Mouse (Mus musculus): ENCODE results near the gene Meis1. TPM values are rescaled to one million over a fixed set of nuclear protein-coding genes. Genes with fewer than 3 reads are reported as not detected.

Gene Meis1
- total and polyA plus RNA-seq, 3 experiments: 8.2 to 16.5 TPM; not detected in 1

DNA sequence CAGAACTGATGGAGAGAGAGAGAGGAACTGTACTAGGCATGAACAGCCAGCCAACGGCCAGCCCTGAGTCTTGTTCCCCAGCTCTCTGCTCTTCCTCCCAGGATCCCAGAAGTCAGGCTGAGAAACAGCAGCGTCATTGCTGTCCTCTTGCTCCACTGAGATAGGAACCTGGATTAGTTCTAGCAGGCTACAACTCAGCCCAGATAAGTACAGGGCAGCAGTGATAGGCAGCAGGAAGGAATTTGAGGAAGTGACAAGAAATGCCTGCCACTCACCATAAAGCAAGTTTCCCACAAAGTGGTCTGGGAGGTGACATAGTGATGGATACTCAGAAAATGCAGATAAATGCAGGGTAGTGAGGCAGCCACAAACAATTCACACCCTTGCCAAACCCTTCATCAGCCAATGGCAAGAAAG is 48.9 kb downstream of the Meis1 start:
- Histone ChIP-seq H3K9ac (ENCODE audit: control insufficient read depth, low read depth, low read length, poor library complexity, severe bottlenecking) (no peak overlapping the region), H3K27ac (ENCODE audit: control insufficient read depth, low read depth, low read length) (peak overlapping the region; percentile 72), H3K36me3 (ENCODE audit: control insufficient read depth in 1 of 2, insufficient read depth in 2 of 2, low read length in 2 of 2) (peaks cover 0 to 67% of the 10 kb centered on the region in 2 experiments; a peak in 2 of 4 replicates), H3K4me1 (ENCODE audit: control insufficient read depth in 1 of 2, insufficient read depth in 2 of 2, low read length in 2 of 2) (peaks cover 46 to 50% of the 10 kb centered on the region in 2 experiments), H3K79me2 (ENCODE audit: control insufficient read depth, insufficient read depth, low read length, poor library complexity) (no peaks in the 10 kb centered on the region; the same call in 1 of the 2 replicates), H3K27me3 (ENCODE audit: control insufficient read depth in 1 of 2, insufficient read depth in 2 of 2, low read length in 2 of 2) (no peaks in the 10 kb centered on the region), H3K9me3 (replicated peaks; ENCODE audit: insufficient read depth, low read length) (no peaks in the 10 kb centered on the region), H3K4me3 (ENCODE audit: control insufficient read depth in 1 of 2, insufficient read depth in 1 of 2, low read depth in 2 of 2, low read length in 2 of 2) (no peak overlapping the region)
- peak; percentile 91 for DNase-seq (ENCODE audit: low read depth, low spot score)
- peak; percentile 52; the same call in 1 of the 2 replicates for TF ChIP-seq JUND (IDR thresholded peaks at IDR 0.05; ENCODE audit: low read depth, low read length)
- TF ChIP-seq MAX (IDR thresholded peaks at IDR 0.05; ENCODE audit: low read length): peak; percentile 29; the same call in 1 of the 2 replicates
- TF ChIP-seq CHD2 (IDR thresholded peaks at IDR 0.05; ENCODE audit: low read length): peak; percentile 56
- TF ChIP-seq MEF2A (IDR thresholded peaks at IDR 0.05; ENCODE audit: extremely low read depth, insufficient replicate concordance, low read depth, low read length, poor library complexity, severe bottlenecking): peak; percentile 84; the same call in 1 of the 2 replicates
- no peak for TF ChIP-seq ZMIZ1 (IDR thresholded peaks at IDR 0.05; ENCODE audit: low read depth, low read length)
- peak; percentile 99 for TF ChIP-seq RCOR1 (IDR thresholded peaks at IDR 0.05; ENCODE audit: low read depth, low read length)
- TF ChIP-seq BHLHE40 (IDR thresholded peaks at IDR 0.05; ENCODE audit: borderline replicate concordance, low read depth, low read length): peak; percentile 61; the same call in 1 of the 2 replicates
- peak; percentile 63; the same call in 1 of the 2 replicates for TF ChIP-seq TBP (IDR thresholded peaks at IDR 0.05; ENCODE audit: low read depth, low read length)
- TF ChIP-seq ZNF384 (IDR thresholded peaks at IDR 0.05; ENCODE audit: low read depth, low read length): no peak; the same call in 1 of the 2 replicates
- no peak for TF ChIP-seq UBTF (IDR thresholded peaks at IDR 0.05; ENCODE audit: borderline replicate concordance, insufficient read depth, low read depth, low read length)
- TF ChIP-seq TAL1 (IDR thresholded peaks at IDR 0.05; ENCODE audit: low read length): peak; percentile 86
- TF ChIP-seq SMC3 (IDR thresholded peaks at IDR 0.05; ENCODE audit: low read depth, low read length): peak; percentile 12; the same call in 1 of the 2 replicates
- peak; percentile 99 for TF ChIP-seq GATA1 (IDR thresholded peaks at IDR 0.05; ENCODE audit: low read depth, low read length)
- TF ChIP-seq GABPA (IDR thresholded peaks at IDR 0.05; ENCODE audit: low read depth, low read length): peak; percentile 70; the same call in 1 of the 2 replicates
- peak; percentile 71; the same call in 1 of the 2 replicates for TF ChIP-seq MYC (IDR thresholded peaks at IDR 0.05; ENCODE audit: low read depth, low read length)
- TF ChIP-seq KAT2A (conservative IDR thresholded peaks at IDR 0.05; ENCODE audit: low read depth, low read length): no peak
- TF ChIP-seq MXI1 (IDR thresholded peaks at IDR 0.05; ENCODE audit: low read depth, low read length): no peak
- peak; percentile 98 for TF ChIP-seq TCF12 (IDR thresholded peaks at IDR 0.05; ENCODE audit: low read depth, low read length)
- TF ChIP-seq ETS1 (IDR thresholded peaks at IDR 0.05; ENCODE audit: low read depth, low read length): peak; percentile 97
- peak; percentile 99 for TF ChIP-seq EP300 (IDR thresholded peaks at IDR 0.05; ENCODE audit: low read depth in 1 of 2, low read length in 2 of 2)
- no peak for TF ChIP-seq NRF1 (IDR thresholded peaks at IDR 0.05; ENCODE audit: insufficient read depth, low read depth, low read length, poor library complexity, severe bottlenecking)
- 0 out of 2 replicates have a peak, but pooled peaks have one; percentile 72 for TF ChIP-seq MAZ (IDR thresholded peaks at IDR 0.05; ENCODE audit: low read depth, low read length)
- TF ChIP-seq POLR2A (IDR thresholded peaks at IDR 0.05; ENCODE audit: control insufficient read depth in 1 of 2, insufficient read depth in 1 of 2, low read depth in 1 of 2, low read length in 2 of 2, poor library complexity in 1 of 2): peak in 1 of 2 experiments; percentile 29; a peak in 1 of 4 replicates
- 0 out of 2 replicates have a peak, but pooled peaks have one; percentile 49 for TF ChIP-seq HCFC1 (IDR thresholded peaks at IDR 0.05; ENCODE audit: low read depth, low read length)
- TF ChIP-seq MAFK (IDR thresholded peaks at IDR 0.05; ENCODE audit: borderline replicate concordance, low read depth, low read length): peak; percentile 89
- TF ChIP-seq ZKSCAN1 (IDR thresholded peaks at IDR 0.05; ENCODE audit: low read depth, low read length): no peak
- peak; percentile 49 for TF ChIP-seq MYB (IDR thresholded peaks at IDR 0.05; ENCODE audit: low read depth, low read length)
- peak; percentile 92 for TF ChIP-seq SIN3A (IDR thresholded peaks at IDR 0.05; ENCODE audit: low read length)
